Mouse (Mus musculus) heart, adult 2 months (tissue): Measurements from ENCODE around the gene Tbkbp1.

Experiments used
- CTCF ChIP-seq: fragments of 200-600 bp; IDR thresholded peaks from 2 replicates; pipeline ENCODE4 v1.8.1; 2022; ENCODE audit warnings: antibody characterized with exemption, mild to moderate bottlenecking, moderate library complexity
- EP300 ChIP-seq: fragments of 200-500 bp; IDR thresholded peaks from 2 replicates; pipeline ENCODE4 v1.6.1; 2011; ENCODE audit warnings: low read depth, low read length, control low read depth; ENCODE audit not compliant: insufficient read depth
- POLR2A ChIP-seq: fragments of 200-500 bp; IDR thresholded peaks from 2 replicates; pipeline ENCODE4 v1.6.1; 2011; ENCODE audit warnings: mild to moderate bottlenecking, low read depth, low read length, control low read depth; ENCODE audit not compliant: insufficient read depth

- TF ChIP-seq CTCF (no peak), POLR2A (no peak), EP300 (no peak)
Observed at GRCm38 (mm10) chr11:97140811-97141210, 10.5 kb downstream of the Tbkbp1 start.
